Mouse (Mus musculus) left cerebral cortex, postnatal 4 days (tissue): ENCODE data around the gene Mcu. TPM values are rescaled to one million over a fixed set of nuclear protein-coding genes. Genes with fewer than 3 reads are reported as not detected.

Experiments used
- DNase-seq: peaks from one replicate; pipeline ENCODE4 v3.0.0-alpha.2; 2022
- intact Hi-C: fragments of 180-260 bp; cut with DNase I; formaldehyde crosslinking; loops from one replicate; pipeline ENCODE4 v1.15.1; 2025
- total RNA-seq, 2 experiments: library from RNA; stranded (reverse); gene quantifications; 2 replicates each; pipeline ENCODE4 v1.2.3; 2021

Gene Mcu
- total RNA-seq, 2 experiments from 2014 or later: 64.7 to 70.4 TPM

- intact Hi-C loops: no loop called here
- peak; percentile 22 for DNase-seq
Measured at GRCm38 (mm10) chr10:59444635-59445034, 171.9 kb downstream of the Mcu start.

GRCm38 (mm10) chr10:59444106-59444505 is 172.4 kb downstream of the Mcu start:
- intact Hi-C loops: no loop called here
- no peak for DNase-seq

- intact Hi-C loops: no loop called here
- DNase-seq: no peak
Measured at GRCm38 (mm10) chr10:59443212-59443611, 173.3 kb downstream of the Mcu start.

GRCm38 (mm10) chr10:59441735-59442134 is 174.8 kb downstream of the Mcu start, which contains the start of gene Oit3:
Gene Oit3, minus strand, starts transcription at chr10:59441778.
- no peak for DNase-seq
- intact Hi-C loops: no loop called here

- intact Hi-C loops: no loop called here
- DNase-seq: no peak
Measured at GRCm38 (mm10) chr10:59440177-59440576, 176.3 kb downstream of the Mcu start.

GRCm38 (mm10) chr10:59439508-59439931 is 177.0 kb downstream of the Mcu start:
- DNase-seq: no peak
- intact Hi-C loops: no loop called here

- DNase-seq: no peak
- intact Hi-C loops: no loop called here
Measured at GRCm38 (mm10) chr10:59438651-59439050, 177.8 kb downstream of the Mcu start.

GRCm38 (mm10) chr10:59435746-59436145 is 180.7 kb downstream of the Mcu start:
- intact Hi-C loops: no loop called here
- no peak for DNase-seq

- no peak for DNase-seq
- intact Hi-C loops: no loop called here
Measured at GRCm38 (mm10) chr10:59430701-59431218, 185.7 kb downstream of the Mcu start.

GRCm38 (mm10) chr10:59429448-59430135 is 186.9 kb downstream of the Mcu start:
- intact Hi-C loops: no loop called here
- no peak for DNase-seq

- intact Hi-C loops: no loop called here
- DNase-seq: no peak
Measured at GRCm38 (mm10) chr10:59426371-59426770, 190.1 kb downstream of the Mcu start.

GRCm38 (mm10) chr10:59425369-59425768 is 191.1 kb downstream of the Mcu start:
- peak; percentile 64 for DNase-seq
- intact Hi-C loops: no loop called here

GRCm38 (mm10) chr10:59424453-59424852 is 192.0 kb downstream of the Mcu start:
- DNase-seq: no peak
- intact Hi-C loops: no loop called here

- intact Hi-C loops: no loop called here
Measured at GRCm38 (mm10) chr10:59419516-59419915, 197.0 kb downstream of the Mcu start.

GRCm38 (mm10) chr10:59416623-59417022 is 199.9 kb downstream of the Mcu start:
- intact Hi-C loops: no loop called here
- no peak for DNase-seq

More at GRCm38 (mm10) chr10:59419516-59419915, 197.0 kb downstream of the Mcu start:
- no peak for DNase-seq

- intact Hi-C loops: no loop called here
- DNase-seq: no peak
Measured at GRCm38 (mm10) chr10:59413711-59414110, 202.8 kb downstream of the Mcu start.

GRCm38 (mm10) chr10:59410264-59410663 is 206.2 kb downstream of the Mcu start:
- no peak for DNase-seq
- intact Hi-C loops: no loop called here

GRCm38 (mm10) chr10:59408499-59408898 is 208.0 kb downstream of the Mcu start:
- intact Hi-C loops: no loop called here

GRCm38 (mm10) chr10:59403793-59404149 is 212.7 kb downstream of the Mcu start:
- intact Hi-C loops: no loop called here
- DNase-seq: no peak

More at GRCm38 (mm10) chr10:59408499-59408898, 208.0 kb downstream of the Mcu start:
- DNase-seq: no peak

- DNase-seq: no peak
- intact Hi-C loops: no loop called here
Measured at GRCm38 (mm10) chr10:59402899-59403792, 213.3 kb downstream of the Mcu start, which contains the start of gene Pla2g12b. Gene Pla2g12b, plus strand, starts transcription at chr10:59403660.
